Comparison of ENCODE assay signal across 24 mouse cellular contexts in genomic region chr3:152658592-152658991, GRCm38 (mm10). TPM values are rescaled to one million over a fixed set of nuclear protein-coding genes. Genes with fewer than 3 reads are reported as not detected.
DNase-seq lines count a peak whose midpoint lies in the region; TF ChIP-seq lines count a peak whose summit lies in the region.
"Had no signal": no experiment of that assay in that cellular context is flagged by ENCODE, and none has a peak within 500 bp of the region (broad histone marks: within the 10 kb centered on the region; RNA-seq: fewer than 3 reads in every experiment).

No protein-coding gene starts in this region.

- no peak overlapping the region for H3K4me3 ChIP-seq in layer of hippocampus, adult 2 months
- no peak overlapping the region for H3K4me3 ChIP-seq in left cerebral cortex, adult 2 months
- H3K4me3 ChIP-seq: embryonic facial prominence, embryonic 10.5 days; forebrain, embryonic 10.5 days; heart, adult 2 months; heart, embryonic 13.5 days; hindbrain, embryonic 12.5 days; liver, embryonic 15.5 days; myocyte; neural tube, embryonic 13.5 days; stomach, embryonic 15.5 days had no signal

- no peak overlapping the region for H3K27ac ChIP-seq in layer of hippocampus, adult 2 months
- H3K27ac ChIP-seq in left cerebral cortex, adult 2 months = no peak overlapping the region
- H3K27ac ChIP-seq: embryonic facial prominence, embryonic 10.5 days; forebrain, embryonic 10.5 days; heart, adult 2 months; heart, embryonic 13.5 days; hindbrain, embryonic 12.5 days; liver, embryonic 15.5 days; macrophage; neural tube, embryonic 13.5 days; stomach, embryonic 15.5 days had no signal

- intact Hi-C loops in left cerebral cortex, adult 2 months (cut with DNase I) = no loop called here

- no peak for DNase-seq in layer of hippocampus, adult 2 months (ENCODE audit: low spot score in 2 of 2)
- DNase-seq in layer of hippocampus, postnatal 14 days (ENCODE audit: low spot score in 2 of 2) = no peak
- peak; percentile 4 for DNase-seq in A20 (ENCODE audit: low read depth, low spot score)
- DNase-seq in ES-CJ7 (ENCODE audit: low read depth, low spot score) = peak; percentile 10
- DNase-seq in c-Kit-negative CD71-positive TER-119-positive erythroid progenitor cells, embryonic 14.5 days (ENCODE audit: low read depth, low spot score) = peak; percentile 2
- DNase-seq in left cerebral cortex, adult 2 months (ENCODE audit: extremely low spot score in 1 of 2, low spot score in 2 of 2) = no peak
- no peak for DNase-seq in cerebellum, postnatal 4 days (ENCODE audit: low spot score in 2 of 2)
- DNase-seq: adrenal gland, postnatal 14 days; cerebellum, adult 9-10 months; forebrain, postnatal 0 days; gastrocnemius, postnatal 14 days; heart, adult 2 months; heart, postnatal 14 days; kidney, adult 18-20 months; kidney, postnatal 10 days had no signal

- peak; percentile 51 for TF ChIP-seq CTCF in layer of hippocampus, adult 2 months (conservative IDR thresholded peaks at IDR 0.05)
- TF ChIP-seq CTCF in left cerebral cortex, adult 2 months (IDR thresholded peaks at IDR 0.05) = no peak; the same call in 1 of the 2 replicates

RNA-seq across cellular contexts. Expression of gene Ak5, which starts 9.6 kb away (rescaled TPM):
- 100 to 1,000 TPM; 245 to 266 TPM for total RNA-seq in layer of hippocampus, adult 2 months (2021)
- 100 to 1,000 TPM; 214 to 220 TPM for total RNA-seq in layer of hippocampus, postnatal 14 days (2021)
- total RNA-seq in left cerebral cortex, adult 2 months (2021) = 100 to 1,000 TPM; 139 to 148 TPM
- total RNA-seq: heart, adult 2 months had no signal

RNA-seq across cellular contexts. Expression of gene Pigk, which starts 55.3 kb away (rescaled TPM):
- total RNA-seq in layer of hippocampus, adult 2 months (2021) = 10 to 100 TPM; 46.1 to 48.3 TPM
- 10 to 100 TPM; 46.6 to 47.2 TPM for total RNA-seq in layer of hippocampus, postnatal 14 days (2021)
- total RNA-seq in left cerebral cortex, adult 2 months (2021) = 10 to 100 TPM; 49.8 to 51.9 TPM

Comparison
In these comparisons a context has a peak if more than half of its experiments do, and no peak if none do; other contexts are left out.
1. DNase-seq: peak in A20 (single experiment), ES-CJ7 (single experiment) and c-Kit-negative CD71-positive TER-119-positive erythroid progenitor cells, embryonic 14.5 days (single experiment); none in layer of hippocampus, adult 2 months (0 of 2), layer of hippocampus, postnatal 14 days (0 of 2), left cerebral cortex, adult 2 months (0 of 2) and cerebellum, postnatal 4 days (0 of 2).